Mouse (Mus musculus): ENCODE data around the gene Stx6. TPM values are rescaled to one million over a fixed set of nuclear protein-coding genes. Genes with fewer than 3 reads are reported as not detected.
A peak's percentile ranks its signal among the peaks of the same experiment; 100 is the strongest.

The Stx6 gene
- polyA plus RNA-seq, 1 experiment, result 26.0 TPM

GRCm38 (mm10) chr1:155237390-155237789 is 78.9 kb downstream of the Stx6 start:
- Histone ChIP-seq H3K36me3 (ENCODE audit: control insufficient read depth, insufficient read depth) (no peaks in the 10 kb centered on the region), H3K4me2 (ENCODE audit: low read depth) (peak overlapping the region; percentile 27), H3K79me2 (ENCODE audit: control insufficient read depth, insufficient read depth) (no peaks in the 10 kb centered on the region), H3ac (ENCODE audit: control insufficient read depth, insufficient read length) (no peak overlapping the region), H3K27me3 (ENCODE audit: control insufficient read depth, insufficient read depth, insufficient read length) (no peaks in the 10 kb centered on the region), H3K4me3 (no peak overlapping the region)
- TF ChIP-seq MYOD1 (IDR thresholded peaks at IDR 0.05; ENCODE audit: control insufficient read depth in 1 of 3, insufficient read length in 2 of 3, low read depth in 2 of 3), result peak in 2 of 3 experiments; percentile 59 to 61
- TF ChIP-seq MYOG (IDR thresholded peaks at IDR 0.05; ENCODE audit: control insufficient read depth in 1 of 3, insufficient read depth in 1 of 3, insufficient read length in 2 of 3, low read depth in 2 of 3), result peak in 1 of 3 experiments; percentile 86
- TF ChIP-seq SRF (IDR thresholded peaks at IDR 0.05; ENCODE audit: control insufficient read depth, insufficient read length, low read depth), result no peak

DNA sequence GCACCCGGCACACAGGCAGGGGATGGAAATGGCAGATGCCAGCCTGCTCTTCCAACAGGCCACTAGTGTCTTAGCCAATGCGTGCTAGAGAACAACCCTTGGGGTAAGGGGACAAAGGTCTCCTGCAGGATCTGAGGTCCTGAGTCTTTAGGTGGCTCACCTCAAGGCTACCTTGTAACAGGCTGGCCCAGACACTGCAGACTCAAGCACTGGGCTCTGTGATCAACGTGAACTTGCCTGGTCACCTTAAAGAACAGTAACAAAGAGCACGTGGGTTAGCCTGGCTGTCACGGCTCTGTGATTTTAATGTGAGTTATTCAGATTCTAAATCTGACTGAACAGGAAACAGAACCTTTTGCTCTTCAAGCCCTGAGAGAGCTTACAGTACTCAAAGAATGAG is 79.6 kb downstream of the Stx6 start:
- H3ac ChIP-seq (ENCODE audit: control insufficient read depth, insufficient read length), result no peak overlapping the region
- H3K4me3 ChIP-seq, result no peak overlapping the region
- H3K79me2 ChIP-seq (ENCODE audit: control insufficient read depth, insufficient read depth), result no peaks in the 10 kb centered on the region
- no peaks in the 10 kb centered on the region for H3K27me3 ChIP-seq (ENCODE audit: control insufficient read depth, insufficient read depth, insufficient read length)
- no peak overlapping the region for H3K4me2 ChIP-seq (ENCODE audit: low read depth)
- TF ChIP-seq USF1 (IDR thresholded peaks at IDR 0.05; ENCODE audit: low read depth), result no peak
- H3K36me3 ChIP-seq (ENCODE audit: control insufficient read depth, insufficient read depth), result no peaks in the 10 kb centered on the region

GRCm38 (mm10) chr1:155239169-155239568 is 80.7 kb downstream of the Stx6 start:
- Histone ChIP-seq H3K27me3 (ENCODE audit: control insufficient read depth, insufficient read depth, insufficient read length) (no peaks in the 10 kb centered on the region), H3K4me2 (ENCODE audit: low read depth) (peak overlapping the region; percentile 40), H3K4me3 (no peak overlapping the region), H3K36me3 (ENCODE audit: control insufficient read depth, insufficient read depth) (no peaks in the 10 kb centered on the region), H3K79me2 (ENCODE audit: control insufficient read depth, insufficient read depth) (no peaks in the 10 kb centered on the region), H3ac (ENCODE audit: control insufficient read depth, insufficient read length) (no peak overlapping the region)
- TF ChIP-seq MYOD1 (IDR thresholded peaks at IDR 0.05; ENCODE audit: control insufficient read depth in 1 of 3, insufficient read length in 2 of 3, low read depth in 2 of 3), result peak in 1 of 3 experiments; percentile 11
- TF ChIP-seq MYOG (IDR thresholded peaks at IDR 0.05; ENCODE audit: control insufficient read depth in 1 of 3, insufficient read depth in 1 of 3, insufficient read length in 2 of 3, low read depth in 2 of 3), result no peak

GRCm38 (mm10) chr1:155239962-155240717 is 81.6 kb downstream of the Stx6 start:
- Histone ChIP-seq H3K79me2 (ENCODE audit: control insufficient read depth, insufficient read depth) (no peaks in the 10 kb centered on the region), H3K4me2 (ENCODE audit: low read depth) (peak overlapping the region; percentile 40), H3K36me3 (ENCODE audit: control insufficient read depth, insufficient read depth) (no peaks in the 10 kb centered on the region), H3ac (ENCODE audit: control insufficient read depth, insufficient read length) (no peak overlapping the region), H3K27me3 (ENCODE audit: control insufficient read depth, insufficient read depth, insufficient read length) (no peaks in the 10 kb centered on the region), H3K4me3 (no peak overlapping the region)
- TF ChIP-seq REST (IDR thresholded peaks at IDR 0.05; ENCODE audit: insufficient read depth, insufficient read length) (no peak), MYOG (IDR thresholded peaks at IDR 0.05; ENCODE audit: control insufficient read depth in 1 of 3, insufficient read depth in 1 of 3, insufficient read length in 2 of 3, low read depth in 2 of 3) (peak in 2 of 3 experiments; percentile 7 to 58), MYOD1 (IDR thresholded peaks at IDR 0.05; ENCODE audit: control insufficient read depth in 1 of 3, insufficient read length in 2 of 3, low read depth in 2 of 3) (peak in 2 of 3 experiments; percentile 53 to 58), POLR2AphosphoS2 (IDR thresholded peaks at IDR 0.05; ENCODE audit: insufficient read length, low read depth) (no peak), TCF3 (IDR thresholded peaks at IDR 0.05; ENCODE audit: insufficient read length, low read depth) (no peak)

DNA sequence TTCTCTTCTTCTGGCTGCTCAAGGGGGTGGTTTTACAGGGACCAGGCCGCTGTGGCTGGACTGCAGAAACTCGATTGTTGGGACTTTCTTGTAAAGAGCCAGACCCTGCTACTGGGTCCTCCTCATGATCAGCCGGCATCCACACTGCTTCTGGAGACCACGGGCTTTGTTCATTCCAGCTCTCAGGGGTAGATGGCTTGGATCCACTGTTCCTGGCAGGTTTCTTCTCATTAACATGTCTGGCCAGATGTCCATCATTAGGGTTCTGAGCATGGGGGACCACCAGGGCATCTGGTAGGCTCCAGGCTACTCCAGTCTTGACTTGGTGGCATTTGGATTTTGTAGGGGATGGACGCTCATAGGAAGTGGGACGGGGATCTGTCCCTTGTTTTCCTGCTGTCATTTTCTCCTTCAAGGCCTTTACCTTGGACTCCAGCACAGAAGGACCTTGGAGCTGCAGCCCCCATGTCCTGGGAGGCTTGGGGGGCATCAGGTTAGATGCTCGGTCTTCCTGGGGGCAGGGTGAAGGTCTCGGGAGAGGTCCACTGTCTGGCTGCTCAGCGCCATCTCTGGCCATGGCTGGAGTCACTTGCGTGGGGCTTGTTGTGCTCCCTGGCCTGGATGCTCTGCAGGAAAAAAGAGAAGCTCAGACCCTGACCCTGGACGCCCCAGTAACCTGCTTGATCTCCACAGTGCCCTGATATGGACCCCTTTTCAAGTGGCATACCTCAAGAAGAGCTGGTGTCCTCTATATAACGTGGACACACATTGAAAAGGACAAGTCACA is 83.4 kb downstream of the Stx6 start:
- no peak for TF ChIP-seq REST (IDR thresholded peaks at IDR 0.05; ENCODE audit: insufficient read depth, insufficient read length)
- TF ChIP-seq SRF (IDR thresholded peaks at IDR 0.05; ENCODE audit: control insufficient read depth, insufficient read length, low read depth), result no peak
- TF ChIP-seq TCF3 (IDR thresholded peaks at IDR 0.05; ENCODE audit: insufficient read length, low read depth), result no peak
- TF ChIP-seq USF1 (IDR thresholded peaks at IDR 0.05; ENCODE audit: low read depth), result no peak
- TF ChIP-seq MYOG (IDR thresholded peaks at IDR 0.05; ENCODE audit: control insufficient read depth in 1 of 3, insufficient read depth in 1 of 3, insufficient read length in 2 of 3, low read depth in 2 of 3), result no peak
- no peak for TF ChIP-seq CEBPB (IDR thresholded peaks at IDR 0.05; ENCODE audit: insufficient read depth, poor library complexity, severe bottlenecking)
- no peak overlapping the region for H3K4me3 ChIP-seq
- no peak overlapping the region for H3K4me2 ChIP-seq (ENCODE audit: low read depth)
- no peaks in the 10 kb centered on the region for H3K79me2 ChIP-seq (ENCODE audit: control insufficient read depth, insufficient read depth)
- H3K27me3 ChIP-seq (ENCODE audit: control insufficient read depth, insufficient read depth, insufficient read length), result no peaks in the 10 kb centered on the region
- no peaks in the 10 kb centered on the region for H3K36me3 ChIP-seq (ENCODE audit: control insufficient read depth, insufficient read depth)
- no peak overlapping the region for H3ac ChIP-seq (ENCODE audit: control insufficient read depth, insufficient read length)

DNA sequence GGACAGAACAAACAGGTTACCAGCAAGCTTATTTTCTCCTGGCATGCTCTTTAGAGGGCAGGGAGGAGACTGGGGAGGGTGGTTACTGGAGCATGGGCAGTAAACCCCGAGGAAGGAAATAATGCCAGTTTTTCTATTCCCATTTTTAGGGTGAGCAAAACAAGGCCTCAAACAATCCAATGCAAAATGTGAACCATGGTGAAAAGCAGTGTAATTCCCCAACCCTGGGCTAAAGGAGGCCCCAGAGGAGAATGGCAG is 83.9 kb downstream of the Stx6 start:
- TF ChIP-seq MAX (IDR thresholded peaks at IDR 0.05; ENCODE audit: low read depth) (no peak), REST (IDR thresholded peaks at IDR 0.05; ENCODE audit: insufficient read depth, insufficient read length) (no peak), TCF3 (IDR thresholded peaks at IDR 0.05; ENCODE audit: insufficient read length, low read depth) (no peak), MYOG (IDR thresholded peaks at IDR 0.05; ENCODE audit: control insufficient read depth in 1 of 3, insufficient read depth in 1 of 3, insufficient read length in 2 of 3, low read depth in 2 of 3) (no peak), SRF (IDR thresholded peaks at IDR 0.05; ENCODE audit: control insufficient read depth, insufficient read length, low read depth) (no peak), CEBPB (IDR thresholded peaks at IDR 0.05; ENCODE audit: insufficient read depth, poor library complexity, severe bottlenecking) (no peak), USF1 (IDR thresholded peaks at IDR 0.05; ENCODE audit: low read depth) (no peak), TCF12 (IDR thresholded peaks at IDR 0.05; ENCODE audit: insufficient read depth, poor library complexity, severe bottlenecking) (no peak), POLR2AphosphoS2 (IDR thresholded peaks at IDR 0.05; ENCODE audit: insufficient read length, low read depth) (no peak), POLR2A (IDR thresholded peaks at IDR 0.05; ENCODE audit: insufficient read length, low read depth) (no peak), E2F4 (IDR thresholded peaks at IDR 0.05; ENCODE audit: insufficient read depth) (no peak), MYOD1 (IDR thresholded peaks at IDR 0.05; ENCODE audit: control insufficient read depth in 1 of 3, insufficient read length in 2 of 3, low read depth in 2 of 3) (no peak)
- no peak overlapping the region for H3ac ChIP-seq (ENCODE audit: control insufficient read depth, insufficient read length)
- no peak overlapping the region for H3K4me2 ChIP-seq (ENCODE audit: low read depth)
- no peaks in the 10 kb centered on the region for H3K27me3 ChIP-seq (ENCODE audit: control insufficient read depth, insufficient read depth, insufficient read length)
- no peaks in the 10 kb centered on the region for H3K79me2 ChIP-seq (ENCODE audit: control insufficient read depth, insufficient read depth)
- no peaks in the 10 kb centered on the region for H3K36me3 ChIP-seq (ENCODE audit: control insufficient read depth, insufficient read depth)
- no peak overlapping the region for H3K4me3 ChIP-seq
